Mouse (Mus musculus): Measurements from ENCODE around the gene Mdm2.

The Mdm2 gene

DNA sequence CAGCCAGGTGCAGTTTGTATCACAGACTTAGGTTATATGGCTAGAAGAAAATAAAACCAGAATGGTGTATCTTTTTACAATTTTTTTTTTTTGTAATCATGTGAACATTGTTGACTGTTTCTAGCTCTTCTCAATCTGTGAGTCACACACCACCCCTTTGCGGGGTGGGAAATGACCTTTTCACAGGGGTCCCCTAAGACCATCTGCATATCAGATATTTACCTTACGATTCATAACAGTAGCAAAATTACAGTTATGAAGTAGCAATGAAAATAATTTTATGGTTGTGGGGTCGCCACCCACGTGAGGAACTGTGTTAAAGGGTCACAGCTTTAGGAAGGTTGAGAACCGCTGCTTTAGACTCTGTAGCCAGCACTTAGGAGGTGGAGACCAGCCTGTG lies 39.8 kb downstream of the Mdm2 start:
- no peak for DNase-seq (ENCODE audit: low read depth, low spot score)

GRCm38 (mm10) chr10:117670092-117670491 lies 40.5 kb downstream of the Mdm2 start:
- DNase-seq (ENCODE audit: low read depth, low spot score): no peak

GRCm38 (mm10) chr10:117669449-117670090 lies 41.0 kb downstream of the Mdm2 start:
- DNase-seq (ENCODE audit: low read depth, low spot score): no peak

- no peak for DNase-seq (ENCODE audit: low read depth, low spot score)
Measured at GRCm38 (mm10) chr10:117668546-117669300, 41.8 kb downstream of the Mdm2 start.

GRCm38 (mm10) chr10:117667663-117668507 lies 42.7 kb downstream of the Mdm2 start:
- no peak for DNase-seq (ENCODE audit: low read depth, low spot score)

GRCm38 (mm10) chr10:117666947-117667630 lies 43.5 kb downstream of the Mdm2 start:
- no peak for DNase-seq (ENCODE audit: low read depth, low spot score)

- no peak for DNase-seq (ENCODE audit: low read depth, low spot score)
Measured at GRCm38 (mm10) chr10:117666361-117666760, 44.2 kb downstream of the Mdm2 start.

DNA sequence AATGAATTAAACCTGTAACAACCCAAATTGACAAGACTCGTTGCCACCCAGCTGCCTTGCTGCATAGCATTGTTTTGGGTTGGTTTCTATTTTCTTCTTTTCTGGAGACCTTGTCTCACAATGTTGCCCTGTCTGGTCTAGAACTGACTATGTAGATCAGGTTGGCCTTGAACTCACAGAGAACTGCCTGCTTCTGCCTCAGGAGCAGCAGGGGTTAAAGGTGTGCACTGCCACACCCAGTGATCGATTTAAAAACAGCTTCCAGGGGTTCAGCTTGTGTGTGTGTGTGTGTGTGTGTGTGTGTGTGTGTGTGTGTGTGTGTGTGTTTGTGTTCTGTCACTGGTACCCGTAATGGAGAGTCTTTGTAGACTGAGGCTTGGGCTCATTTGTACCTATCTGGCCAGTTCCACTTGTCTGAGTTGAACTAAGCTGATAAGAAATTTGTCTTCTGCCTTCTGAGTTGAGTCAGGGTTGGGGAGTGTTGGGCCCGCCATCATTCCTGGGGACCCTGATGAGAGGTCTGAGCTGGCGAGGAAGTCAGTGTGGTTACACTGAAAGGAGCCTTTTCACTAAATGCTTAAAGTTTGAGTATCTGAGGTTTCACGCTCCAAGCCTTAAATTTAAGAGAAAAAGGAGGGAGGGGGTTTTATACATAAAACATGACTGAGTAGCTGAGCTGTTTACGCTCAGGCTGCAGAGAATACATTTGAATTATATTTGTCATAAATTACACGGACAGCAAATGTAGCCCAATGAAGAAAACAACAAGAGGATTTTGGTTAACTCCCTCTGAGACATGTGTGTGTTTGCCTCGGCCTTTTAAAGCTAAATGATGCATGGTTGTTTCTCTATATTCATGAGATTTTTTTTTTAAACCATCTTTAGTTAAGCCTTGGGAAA lies 44.9 kb downstream of the Mdm2 start:
- peak; percentile 84 for DNase-seq (ENCODE audit: low read depth, low spot score)

- no peak for DNase-seq (ENCODE audit: low read depth, low spot score)
Measured at GRCm38 (mm10) chr10:117664926-117665209, 45.7 kb downstream of the Mdm2 start.

GRCm38 (mm10) chr10:117664208-117664925 lies 46.2 kb downstream of the Mdm2 start:
- no peak for DNase-seq (ENCODE audit: low read depth, low spot score)

GRCm38 (mm10) chr10:117663865-117664200 lies 46.7 kb downstream of the Mdm2 start:
- peak; percentile 67 for DNase-seq (ENCODE audit: low read depth, low spot score)

GRCm38 (mm10) chr10:117663056-117663864 lies 47.3 kb downstream of the Mdm2 start:
- DNase-seq (ENCODE audit: low read depth, low spot score): no peak

GRCm38 (mm10) chr10:117662316-117663055 lies 48.1 kb downstream of the Mdm2 start:
- DNase-seq (ENCODE audit: low read depth, low spot score): peak; percentile 66

DNA sequence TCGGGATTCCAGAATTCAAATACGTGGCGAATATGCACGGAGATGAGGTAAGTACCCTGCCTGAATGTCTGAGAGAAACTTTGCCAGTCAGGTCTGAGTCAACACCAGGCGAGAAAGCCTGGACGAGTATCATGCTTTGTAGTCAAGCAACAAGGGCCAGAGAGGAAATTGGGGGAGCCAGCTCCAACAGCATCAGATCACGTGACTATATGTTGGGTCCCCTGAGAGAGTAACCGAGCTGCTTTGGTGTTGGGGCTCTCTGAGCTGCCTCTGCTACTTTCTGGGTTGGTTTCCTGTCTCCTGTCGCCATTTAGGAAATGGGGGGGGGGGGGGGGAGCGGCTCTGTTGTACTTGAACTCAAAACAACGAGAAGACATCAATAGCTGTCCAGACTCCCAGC lies 50.7 kb downstream of the Mdm2 start:
- DNase-seq (ENCODE audit: low read depth, low spot score): no peak

GRCm38 (mm10) chr10:117659430-117659813 lies 51.1 kb downstream of the Mdm2 start:
- no peak for DNase-seq (ENCODE audit: low read depth, low spot score)

DNA sequence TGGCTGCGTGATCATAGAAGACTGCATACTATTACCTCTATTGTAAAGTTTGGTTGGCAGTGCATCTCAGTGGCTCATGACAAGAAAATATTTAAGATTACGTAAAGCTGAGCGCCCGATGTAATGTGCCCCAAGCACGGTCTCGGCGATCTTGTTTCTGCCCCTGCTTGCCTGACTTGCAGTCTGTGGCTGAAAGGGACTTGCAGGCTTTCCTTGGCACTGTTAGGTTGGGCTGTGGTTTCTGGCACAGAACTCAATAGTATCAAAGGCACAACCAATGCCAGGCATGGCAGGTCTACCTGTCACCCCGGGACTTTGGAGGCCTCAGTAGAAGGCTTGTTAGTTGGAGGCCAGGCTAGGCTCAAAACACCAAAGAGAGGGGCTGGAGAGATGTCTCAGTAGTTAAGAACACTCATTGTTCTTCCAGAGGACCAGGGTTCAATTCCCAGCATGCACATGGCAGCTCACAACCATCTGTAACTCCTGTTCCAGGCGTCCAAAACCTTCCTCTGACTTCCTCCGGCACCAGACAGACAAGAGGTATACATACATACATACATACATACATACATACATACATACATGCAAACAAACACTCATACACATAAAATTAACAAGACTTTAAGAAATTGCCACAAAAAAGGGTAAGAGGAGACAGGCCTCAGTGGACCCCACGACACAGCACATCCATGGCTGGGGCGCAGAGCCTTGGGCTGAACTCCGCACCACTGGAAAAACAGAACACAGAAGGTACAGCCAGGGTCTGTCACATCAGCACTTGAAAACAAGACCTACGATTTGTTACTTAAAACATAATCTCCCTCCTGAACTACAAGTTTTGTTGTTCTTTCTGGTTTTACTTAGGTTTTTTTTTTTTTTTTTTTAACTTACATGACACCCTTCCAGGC lies 51.8 kb downstream of the Mdm2 start:
- no peak for DNase-seq (ENCODE audit: low read depth, low spot score)

DNA sequence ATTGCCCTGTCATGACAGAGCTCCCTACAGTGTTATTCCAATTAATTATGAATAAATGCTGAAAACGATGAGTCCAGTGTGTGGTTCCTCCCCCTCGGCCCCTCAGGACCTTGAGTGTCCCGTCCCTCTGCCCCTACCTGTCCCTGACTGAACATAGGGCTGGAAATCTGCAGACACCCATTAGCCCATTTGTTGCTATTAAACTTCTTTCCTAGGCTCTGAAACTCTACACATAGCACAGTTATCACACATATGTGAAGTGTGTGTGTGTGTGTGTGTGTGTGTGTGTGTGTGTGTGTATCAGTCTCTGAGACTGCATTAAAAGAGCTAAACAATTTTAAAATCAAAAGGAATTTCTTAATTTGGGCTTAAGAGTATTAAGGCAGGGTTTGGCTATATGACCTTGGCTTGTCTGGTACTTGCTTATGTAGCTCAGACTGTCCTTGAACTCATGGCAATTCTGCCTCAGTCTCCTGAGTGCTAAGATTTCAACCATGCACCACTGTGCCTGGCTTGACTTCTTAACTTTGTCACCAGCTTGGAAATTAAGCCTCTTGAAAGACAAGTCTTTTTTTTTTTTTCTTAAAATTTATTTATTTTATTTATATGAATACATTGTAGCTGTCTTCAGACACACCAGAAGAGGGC lies 52.8 kb downstream of the Mdm2 start:
- no peak for DNase-seq (ENCODE audit: low read depth, low spot score)

Measured in ES-CJ7 (cell line).